Mouse (Mus musculus): Measurements from ENCODE around the gene Ifngr1. TPM values are rescaled to one million over a fixed set of nuclear protein-coding genes. Genes with fewer than 3 reads are reported as not detected.

Ifngr1 gene
- total and polyA plus RNA-seq, 3 experiments: 17.3 to 36.0 (median 26.7) TPM

- dilution Hi-C loops (cut with MboI; ENCODE audit: extremely low pct_ligation_motif_present, extremely low pct_unique_long_range_greater_than_20kb, low sequenced_read_pairs): no loop called here
- in situ Hi-C loops (cut with MboI; ENCODE audit: low pct_ligation_motif_present, low pct_unique_long_range_greater_than_20kb, low sequenced_read_pairs): no loop called here
- Histone ChIP-seq H3K36me3 (replicated peaks in 1 of 2; ENCODE audit: control insufficient read depth in 1 of 2, insufficient read depth in 1 of 2, low read length in 1 of 2) (no peaks in the 10 kb centered on the region), H3K4me3 (replicated peaks in 1 of 3; ENCODE audit: low read depth in 2 of 3, low read length in 2 of 3, poor library complexity in 1 of 3) (no peak overlapping the region), H3K4me1 (ENCODE audit: control insufficient read depth in 1 of 2, insufficient read depth in 2 of 2) (peaks cover 9 to 39% of the 10 kb centered on the region in 2 experiments; a peak in 3 of 4 replicates), H3K4me2 (ENCODE audit: insufficient read depth, low read depth, poor library complexity, severe bottlenecking) (peak overlapping the region; percentile 79), H3K9me3 (replicated peaks; ENCODE audit: low read length) (no peaks in the 10 kb centered on the region), H3K27ac (ENCODE audit: insufficient read depth, low read depth) (peak overlapping the region; percentile 26; the same call in 1 of the 2 replicates), H3K9ac (ENCODE audit: insufficient read depth, low read depth) (no peak overlapping the region), H3K79me2 (replicated peaks; ENCODE audit: control insufficient read depth, extremely low read depth, insufficient read depth, poor library complexity, severe bottlenecking) (no peaks in the 10 kb centered on the region), H3K27me3 (replicated peaks) (no peaks in the 10 kb centered on the region)
- DNase-seq (ENCODE audit: extremely low read depth): peak; percentile 73
- TF ChIP-seq RCOR1 (conservative IDR thresholded peaks at IDR 0.05; ENCODE audit: low read depth, low read length) (no peak), KAT2A (IDR thresholded peaks at IDR 0.05; ENCODE audit: insufficient replicate concordance, low read length) (no peak), SMC3 (IDR thresholded peaks at IDR 0.05; ENCODE audit: low read depth, low read length) (no peak), ZNF384 (IDR thresholded peaks at IDR 0.05; ENCODE audit: low read depth, low read length) (no peak), CTCF (conservative IDR thresholded peaks at IDR 0.05 in 1 of 2, IDR thresholded peaks at IDR 0.05 in 1 of 2; ENCODE audit: low read depth in 2 of 2, low read length in 2 of 2) (no peak), JUND (conservative IDR thresholded peaks at IDR 0.05; ENCODE audit: low read depth, low read length) (no peak), CHD2 (IDR thresholded peaks at IDR 0.05; ENCODE audit: low read length) (0 out of 2 replicates have a peak, but pooled peaks have one; percentile 43), ZC3H11A (IDR thresholded peaks at IDR 0.05; ENCODE audit: low read depth, low read length) (no peak), ELF1 (IDR thresholded peaks at IDR 0.05; ENCODE audit: low read depth, low read length) (peak; percentile 61), TBP (conservative IDR thresholded peaks at IDR 0.05; ENCODE audit: low read depth, low read length) (no peak), ETS1 (conservative IDR thresholded peaks at IDR 0.05; ENCODE audit: low read depth, low read length) (no peak), MEF2A (IDR thresholded peaks at IDR 0.05; ENCODE audit: borderline replicate concordance, low read depth, low read length) (peak; percentile 43; the same call in 1 of the 2 replicates), ZMIZ1 (IDR thresholded peaks at IDR 0.05; ENCODE audit: low read depth, low read length) (no peak), NELFE (IDR thresholded peaks at IDR 0.05; ENCODE audit: low read depth, low read length) (no peak), TCF12 (IDR thresholded peaks at IDR 0.05; ENCODE audit: low read depth, low read length) (0 out of 2 replicates have a peak, but pooled peaks have one; percentile 25), MAFK (IDR thresholded peaks at IDR 0.05; ENCODE audit: insufficient replicate concordance, low read length) (no peak), MAZ (IDR thresholded peaks at IDR 0.05; ENCODE audit: low read depth, low read length) (no peak), UBTF (IDR thresholded peaks at IDR 0.05; ENCODE audit: low read depth, low read length) (no peak), MAX (IDR thresholded peaks at IDR 0.05; ENCODE audit: low read length) (no peak), MYC (IDR thresholded peaks at IDR 0.05; ENCODE audit: low read depth, low read length) (no peak), PAX5 (IDR thresholded peaks at IDR 0.05; ENCODE audit: low read length) (no peak), EP300 (IDR thresholded peaks at IDR 0.05; ENCODE audit: low read length) (no peak), IRF4 (IDR thresholded peaks at IDR 0.05; ENCODE audit: low read depth, low read length) (0 out of 2 replicates have a peak, but pooled peaks have one; percentile 26), RAD21 (IDR thresholded peaks at IDR 0.05; ENCODE audit: low read depth, low read length) (no peak), CHD1 (IDR thresholded peaks at IDR 0.05; ENCODE audit: low read depth, low read length) (no peak), SIN3A (IDR thresholded peaks at IDR 0.05; ENCODE audit: low read length) (no peak), E2F4 (IDR thresholded peaks at IDR 0.05; ENCODE audit: insufficient replicate concordance, low read depth, low read length) (no peak), HCFC1 (IDR thresholded peaks at IDR 0.05; ENCODE audit: low read depth, low read length) (no peak), JUN (IDR thresholded peaks at IDR 0.05; ENCODE audit: insufficient read depth, low read depth, low read length) (no peak), POLR2AphosphoS2 (IDR thresholded peaks at IDR 0.05; ENCODE audit: low read depth, low read length) (no peak), BHLHE40 (IDR thresholded peaks at IDR 0.05; ENCODE audit: low read depth, low read length) (no peak), ZKSCAN1 (IDR thresholded peaks at IDR 0.05; ENCODE audit: borderline replicate concordance, low read depth, low read length) (no peak), POLR2A (IDR thresholded peaks at IDR 0.05; ENCODE audit: low read depth, low read length) (peak; percentile 26; the same call in 1 of the 2 replicates), GABPA (IDR thresholded peaks at IDR 0.05; ENCODE audit: insufficient replicate concordance, low read depth, low read length) (no peak), MXI1 (IDR thresholded peaks at IDR 0.05; ENCODE audit: low read depth, low read length) (no peak), USF2 (conservative IDR thresholded peaks at IDR 0.05; ENCODE audit: low read depth, low read length) (no peak), NRF1 (IDR thresholded peaks at IDR 0.05; ENCODE audit: low read depth, low read length) (no peak), USF1 (IDR thresholded peaks at IDR 0.05; ENCODE audit: low read depth, low read length) (no peak)
Measured at GRCm38 (mm10) chr10:19584064-19584463, 7.7 kb upstream of the Ifngr1 start.

Data from CH12.LX (cell line).